Mouse (Mus musculus) stomach, postnatal 0 days (tissue): ENCODE measurements around the gene Plekhh1. TPM values are rescaled to one million over a fixed set of nuclear protein-coding genes. Genes with fewer than 3 reads are reported as not detected.

Experiments
- ATAC-seq: fragments of 200-750 bp; cut with Nextera tagmentation; 2 replicates; pipeline ENCODE4 v1.8.0; 2017; ENCODE audit not compliant: low FRiP score, low TSS enrichment
- DNase-seq: peaks from one replicate; pipeline ENCODE4 v3.0.0-alpha.2; 2016; ENCODE audit warnings: low spot score
- H3K27ac ChIP-seq: fragments of 300-500 bp; sonication (generic); replicated peaks from 2 replicates; pipeline ENCODE4 v1.5.1; 2014; ENCODE audit warnings: mild to moderate bottlenecking, control low read depth
- H3K27me3 ChIP-seq: fragments of 300-500 bp; sonication (generic); 2 replicates; pipeline ENCODE4 v1.6.1; 2014; ENCODE audit warnings: low read length; ENCODE audit not compliant: control insufficient read depth, insufficient read depth
- H3K36me3 ChIP-seq: fragments of 300-500 bp; sonication (generic); 2 replicates; pipeline ENCODE4 v1.6.1; 2014; ENCODE audit warnings: low read length, mixed read lengths; ENCODE audit not compliant: control insufficient read depth, insufficient read depth
- H3K4me1 ChIP-seq: fragments of 300-500 bp; sonication (generic); replicated peaks from 2 replicates; pipeline ENCODE4 v1.6.1; 2014; ENCODE audit warnings: antibody characterized with exemption; ENCODE audit not compliant: control insufficient read depth, insufficient read depth
- H3K4me2 ChIP-seq: fragments of 300-500 bp; sonication (generic); replicated peaks from 2 replicates; pipeline ENCODE4 v1.6.1; 2014; ENCODE audit warnings: low read depth, mild to moderate bottlenecking, control low read depth, moderate library complexity
- H3K4me3 ChIP-seq: fragments of 300-500 bp; sonication (generic); 2 replicates; pipeline ENCODE4 v1.5.1; 2014; ENCODE audit warnings: low read depth, low read length, control low read depth
- H3K9ac ChIP-seq: fragments of 300-500 bp; sonication (generic); 2 replicates; pipeline ENCODE4 v1.6.1; 2014; ENCODE audit warnings: mild to moderate bottlenecking, low read length, control low read depth, mixed read lengths
- H3K9me3 ChIP-seq: fragments of 300-500 bp; sonication (generic); 2 replicates; pipeline ENCODE4 v1.6.1; 2016; ENCODE audit warnings: low read length; ENCODE audit not compliant: control insufficient read depth
- CTCF ChIP-seq: IDR thresholded peaks from 2 replicates; pipeline ENCODE4 v1.5.1; 2016; ENCODE audit warnings: antibody characterized with exemption, low read depth, mild to moderate bottlenecking, moderate library complexity
- EP300 ChIP-seq: optimal IDR thresholded peaks from 2 replicates; pipeline ENCODE3; 2016; ENCODE audit warnings: antibody characterized with exemption
- WGBS: fragments of 180-500 bp; shearing (Covaris S2); extraction: QIAGEN DNeasy Blood & Tissue Kit; methylation state at CpG from one replicate; pipeline ENCODE4 v1.1.7; 2014; 5-methylcytosine and 5-hydroxymethylcytosine counted together
- polyA plus RNA-seq: library from polyadenylated mRNA; unstranded; fragments of >200 nt; fragmentation: Nextera tagmentation; extraction: Ambion mirVana; gene quantifications from 2 replicates; pipeline ENCODE4 v1.2.1, GENCODE M21; 2015

Plekhh1 gene
- polyA plus RNA-seq, 1 experiment from 2014 or later = 6.1 TPM

DNA sequence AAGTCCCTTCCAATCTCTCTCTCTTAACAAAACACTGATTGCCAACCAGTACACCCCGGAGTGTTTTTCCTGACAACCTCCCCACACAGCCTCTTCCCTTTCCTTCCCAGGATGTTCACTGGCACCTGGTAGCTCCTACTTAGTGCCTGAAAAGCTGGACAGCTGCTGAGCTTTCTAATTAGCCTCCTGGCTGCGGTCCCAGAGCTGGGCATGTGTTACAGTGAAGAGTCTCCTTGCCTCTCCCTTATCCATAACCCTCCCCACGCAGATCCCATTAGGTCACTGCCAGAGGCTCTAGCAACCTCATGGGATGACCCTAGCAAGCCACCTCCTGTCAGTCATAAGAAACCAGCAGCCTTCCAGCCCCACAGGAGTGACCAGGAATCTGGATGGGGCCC, 44.9 kb upstream of the Plekhh1 start:
- DNase-seq (peak; percentile 65), ATAC-seq (peak; percentile 34; the same call in 1 of the 2 replicates)
- Histone ChIP-seq H3K27ac (0 out of 2 replicates have a peak overlapping the region, but pooled peaks have one; percentile 49), H3K9ac (no peak overlapping the region), H3K9me3 (no peaks in the 10 kb centered on the region), H3K4me3 (no peak overlapping the region), H3K4me1 (no peaks in the 10 kb centered on the region), H3K36me3 (no peaks in the 10 kb centered on the region), H3K4me2 (no peak overlapping the region), H3K27me3 (no peaks in the 10 kb centered on the region)
- TF ChIP-seq CTCF = no peak
- no peak for TF ChIP-seq EP300
- WGBS = 35% methylated on average over 3 of the region's 3 CpGs

DNA sequence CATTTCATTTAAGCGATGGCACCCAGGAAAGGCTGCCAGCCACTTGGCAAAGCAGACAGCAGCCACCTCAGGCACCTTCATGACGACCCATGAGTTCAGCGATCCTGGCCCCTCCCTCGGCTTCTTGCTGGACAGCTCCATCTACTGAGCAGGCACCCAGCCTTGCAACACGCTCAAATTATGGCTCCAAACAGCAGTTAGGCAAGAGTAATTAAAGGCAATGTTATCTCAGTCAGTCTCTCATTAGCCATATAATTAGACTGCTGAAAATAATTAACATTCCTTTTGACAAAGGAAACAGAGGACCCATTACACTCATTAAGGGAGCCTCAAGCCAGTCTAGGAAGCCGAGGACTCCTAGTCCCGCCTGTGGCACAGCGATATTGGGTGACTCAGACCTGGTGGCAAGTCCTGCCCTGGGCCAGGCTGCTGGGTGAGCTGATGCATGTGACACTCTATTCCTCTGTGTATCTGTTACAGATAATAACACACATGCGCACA, 41.3 kb upstream of the Plekhh1 start:
- no peak overlapping the region for H3K4me3 ChIP-seq
- DNase-seq = peak; percentile 40
- 59% methylated on average over 9 of the region's 9 CpGs for WGBS
- no peaks in the 10 kb centered on the region for H3K27me3 ChIP-seq
- H3K9ac ChIP-seq = no peak overlapping the region
- peak; percentile 52 for ATAC-seq
- TF ChIP-seq EP300 (no peak), CTCF (peak; percentile 44)
- H3K36me3 ChIP-seq = no peaks in the 10 kb centered on the region
- no peak overlapping the region for H3K27ac ChIP-seq
- H3K4me1 ChIP-seq = no peaks in the 10 kb centered on the region
- H3K4me2 ChIP-seq = no peak overlapping the region
- no peaks in the 10 kb centered on the region for H3K9me3 ChIP-seq

DNA sequence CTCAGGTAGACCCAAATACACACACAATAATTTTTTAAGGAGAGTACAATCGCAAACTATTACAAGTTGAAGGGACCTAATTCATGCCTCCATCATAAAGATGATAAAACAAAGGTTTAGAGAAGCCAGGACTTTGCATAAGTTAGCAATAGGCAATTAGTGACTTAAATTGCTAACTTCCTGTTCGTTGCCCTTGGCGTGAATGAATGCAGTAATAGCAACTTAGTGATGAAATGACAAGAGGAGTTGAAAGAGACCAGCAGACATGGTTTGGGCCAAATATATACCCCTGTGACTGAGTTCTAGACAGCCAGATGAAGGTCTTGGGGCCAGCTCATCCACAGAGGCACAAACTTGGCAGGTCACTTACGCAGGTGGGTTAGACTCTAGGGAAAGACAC, 32.7 kb upstream of the Plekhh1 start:
- Histone ChIP-seq H3K4me3 (no peak overlapping the region), H3K4me2 (no peak overlapping the region), H3K9me3 (no peaks in the 10 kb centered on the region), H3K27me3 (no peaks in the 10 kb centered on the region), H3K36me3 (no peaks in the 10 kb centered on the region), H3K27ac (no peak overlapping the region), H3K9ac (no peak overlapping the region), H3K4me1 (no peaks in the 10 kb centered on the region)
- TF ChIP-seq CTCF = no peak
- no peak for TF ChIP-seq EP300
- no peak for ATAC-seq
- WGBS = 83% methylated on average over 4 of the region's 4 CpGs
- DNase-seq = no peak

- no peaks in the 10 kb centered on the region for H3K36me3 ChIP-seq
These were observed 32.3 kb upstream of the Plekhh1 start for GRCm38 (mm10) chr12:78996711-78997110.

DNA sequence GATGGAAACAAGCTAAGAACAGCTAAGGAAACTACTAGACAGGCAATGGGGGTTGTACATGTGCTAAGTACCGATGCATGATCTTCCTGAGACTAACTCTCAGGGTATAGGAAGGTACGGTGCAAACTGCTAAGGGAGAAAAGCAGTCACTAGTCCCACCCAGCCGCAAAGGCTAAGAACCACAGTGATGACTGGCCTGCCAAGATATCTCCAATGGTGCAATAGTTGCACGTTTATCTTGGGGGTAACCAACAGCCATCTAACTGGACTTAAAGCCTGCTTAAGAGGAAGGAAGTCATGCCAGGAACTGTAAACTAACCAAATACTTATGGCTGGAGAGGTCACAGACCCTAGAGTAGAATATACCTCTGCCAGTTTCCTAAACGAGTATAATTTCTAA, 26.6 kb upstream of the Plekhh1 start:
- Histone ChIP-seq H3K4me3 (no peak overlapping the region), H3K9ac (no peak overlapping the region), H3K4me2 (no peak overlapping the region), H3K27me3 (no peaks in the 10 kb centered on the region), H3K9me3 (no peaks in the 10 kb centered on the region), H3K4me1 (no peaks in the 10 kb centered on the region), H3K27ac (no peak overlapping the region), H3K36me3 (no peaks in the 10 kb centered on the region)
- TF ChIP-seq CTCF = no peak
- no peak for TF ChIP-seq EP300
- DNase-seq = no peak
- 78% methylated on average over 5 of the region's 5 CpGs for WGBS
- no peak for ATAC-seq

More at GRCm38 (mm10) chr12:78996711-78997110, 32.3 kb upstream of the Plekhh1 start:
- Histone ChIP-seq H3K9me3 (no peaks in the 10 kb centered on the region), H3K4me1 (no peaks in the 10 kb centered on the region), H3K4me3 (no peak overlapping the region), H3K27ac (no peak overlapping the region), H3K4me2 (no peak overlapping the region), H3K27me3 (no peaks in the 10 kb centered on the region), H3K9ac (no peak overlapping the region)
- no peak for ATAC-seq
- no peak for DNase-seq
- no peak for TF ChIP-seq CTCF
- WGBS = 47% methylated on average over 6 of the region's 7 CpGs

DNA sequence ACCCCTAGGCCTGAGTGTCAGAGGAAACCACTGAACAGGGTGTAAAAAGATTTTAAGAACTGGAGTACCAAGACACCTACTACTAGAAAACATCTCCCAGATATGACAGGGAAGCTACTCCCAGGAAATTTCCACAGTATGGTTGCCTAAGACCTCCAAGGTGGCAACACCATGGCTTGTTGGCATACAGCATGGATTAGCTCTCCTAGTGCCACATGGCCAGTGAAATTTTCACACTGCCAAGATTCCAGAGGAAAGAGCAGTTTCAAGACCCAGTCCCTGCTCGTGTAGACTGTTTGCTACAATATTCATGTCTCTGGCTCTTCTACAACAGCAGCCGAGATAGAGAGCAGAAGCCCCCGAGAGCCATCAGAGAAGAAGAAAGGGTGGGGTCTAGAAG, 26.0 kb upstream of the Plekhh1 start:
- Histone ChIP-seq H3K36me3 (no peaks in the 10 kb centered on the region), H3K4me3 (no peak overlapping the region), H3K27me3 (no peaks in the 10 kb centered on the region), H3K9me3 (no peaks in the 10 kb centered on the region), H3K27ac (no peak overlapping the region), H3K4me1 (no peaks in the 10 kb centered on the region), H3K9ac (no peak overlapping the region), H3K4me2 (no peak overlapping the region)
- ATAC-seq (no peak), DNase-seq (no peak)
- 87% methylated on average over 3 of the region's 3 CpGs for WGBS
- TF ChIP-seq CTCF (no peak), EP300 (no peak)
